Mouse (Mus musculus): ENCODE measurements around the gene Bbx. TPM values are rescaled to one million over a fixed set of nuclear protein-coding genes. Genes with fewer than 3 reads are reported as not detected.
A peak's percentile ranks its signal among the peaks of the same experiment; 100 is the strongest.

Gene Bbx
- total and polyA plus RNA-seq, 3 experiments = 6.5 to 36.0 (median 9.2) TPM

DNA sequence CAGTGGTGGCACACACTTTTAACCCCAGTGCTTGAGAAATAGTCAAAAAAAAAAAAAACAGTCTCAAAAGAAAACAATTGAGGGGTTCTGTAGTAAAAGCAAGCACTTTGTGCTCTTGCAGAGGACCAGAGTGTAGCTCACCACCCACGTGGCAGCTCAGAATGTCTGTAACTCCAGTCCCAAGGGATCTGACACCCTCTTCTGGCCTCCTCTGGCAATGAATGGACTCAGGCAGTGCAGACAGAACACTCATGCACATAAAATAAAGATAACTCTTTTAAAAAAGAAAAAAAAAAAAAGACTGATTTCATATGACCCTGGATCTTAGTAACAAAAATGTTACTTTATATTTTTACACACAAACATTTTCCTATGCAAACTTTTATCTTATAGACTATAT lies 12.1 kb downstream of the Bbx start:
- Histone ChIP-seq H3K9me3 (replicated peaks; ENCODE audit: insufficient read depth, low read length) (no peaks in the 10 kb centered on the region), H3K27me3 (ENCODE audit: control insufficient read depth in 1 of 2, insufficient read depth in 2 of 2, low read length in 2 of 2) (no peaks in the 10 kb centered on the region), H3K4me3 (ENCODE audit: control insufficient read depth in 1 of 2, insufficient read depth in 1 of 2, low read depth in 2 of 2, low read length in 2 of 2) (no peak overlapping the region), H3K9ac (ENCODE audit: control insufficient read depth, low read depth, low read length, poor library complexity, severe bottlenecking) (no peak overlapping the region), H3K4me1 (ENCODE audit: control insufficient read depth in 1 of 2, insufficient read depth in 2 of 2, low read length in 2 of 2) (no peaks in the 10 kb centered on the region), H3K27ac (ENCODE audit: control insufficient read depth, low read depth, low read length) (no peak overlapping the region), H3K79me2 (ENCODE audit: control insufficient read depth, insufficient read depth, low read length, poor library complexity) (no peaks in the 10 kb centered on the region), H3K36me3 (ENCODE audit: control insufficient read depth in 1 of 2, insufficient read depth in 2 of 2, low read length in 2 of 2) (peaks cover 3 to 4% of the 10 kb centered on the region in 2 experiments; a peak in 3 of 4 replicates)
- TF ChIP-seq USF1 (IDR thresholded peaks at IDR 0.05; ENCODE audit: low read depth, low read length) (no peak), POLR2A (IDR thresholded peaks at IDR 0.05; ENCODE audit: control insufficient read depth in 1 of 2, insufficient read depth in 1 of 2, low read depth in 1 of 2, low read length in 2 of 2, poor library complexity in 1 of 2) (no peak), RAD21 (IDR thresholded peaks at IDR 0.05; ENCODE audit: low read depth, low read length) (peak; percentile 20), NELFE (IDR thresholded peaks at IDR 0.05; ENCODE audit: low read depth, low read length) (no peak), CHD2 (IDR thresholded peaks at IDR 0.05; ENCODE audit: low read length) (no peak), MYC (IDR thresholded peaks at IDR 0.05; ENCODE audit: low read depth, low read length) (no peak), UBTF (IDR thresholded peaks at IDR 0.05; ENCODE audit: borderline replicate concordance, insufficient read depth, low read depth, low read length) (no peak), TAL1 (IDR thresholded peaks at IDR 0.05; ENCODE audit: low read length) (no peak), TBP (IDR thresholded peaks at IDR 0.05; ENCODE audit: low read depth, low read length) (no peak), MAX (IDR thresholded peaks at IDR 0.05; ENCODE audit: low read length) (no peak), GABPA (IDR thresholded peaks at IDR 0.05; ENCODE audit: low read depth, low read length) (no peak), EP300 (IDR thresholded peaks at IDR 0.05; ENCODE audit: low read depth in 1 of 2, low read length in 2 of 2) (no peak), ZMIZ1 (IDR thresholded peaks at IDR 0.05; ENCODE audit: low read depth, low read length) (no peak), CTCF (IDR thresholded peaks at IDR 0.05 in 2 of 3, conservative IDR thresholded peaks at IDR 0.05 in 1 of 3; ENCODE audit: control insufficient read depth in 1 of 3, insufficient read depth in 1 of 3, low read depth in 2 of 3, low read length in 3 of 3, poor library complexity in 1 of 3, severe bottlenecking in 1 of 3) (peak in 1 of 3 experiments; percentile 21; a peak in 2 of 6 replicates), TCF12 (IDR thresholded peaks at IDR 0.05; ENCODE audit: low read depth, low read length) (no peak), MAFK (IDR thresholded peaks at IDR 0.05; ENCODE audit: borderline replicate concordance, low read depth, low read length) (no peak), SMC3 (IDR thresholded peaks at IDR 0.05; ENCODE audit: low read depth, low read length) (peak; percentile 34; the same call in 1 of the 2 replicates), CHD1 (IDR thresholded peaks at IDR 0.05; ENCODE audit: low read depth, low read length) (no peak), JUND (IDR thresholded peaks at IDR 0.05; ENCODE audit: low read depth, low read length) (no peak)
- peak; percentile 24 for DNase-seq (ENCODE audit: low read depth, low spot score)

DNA sequence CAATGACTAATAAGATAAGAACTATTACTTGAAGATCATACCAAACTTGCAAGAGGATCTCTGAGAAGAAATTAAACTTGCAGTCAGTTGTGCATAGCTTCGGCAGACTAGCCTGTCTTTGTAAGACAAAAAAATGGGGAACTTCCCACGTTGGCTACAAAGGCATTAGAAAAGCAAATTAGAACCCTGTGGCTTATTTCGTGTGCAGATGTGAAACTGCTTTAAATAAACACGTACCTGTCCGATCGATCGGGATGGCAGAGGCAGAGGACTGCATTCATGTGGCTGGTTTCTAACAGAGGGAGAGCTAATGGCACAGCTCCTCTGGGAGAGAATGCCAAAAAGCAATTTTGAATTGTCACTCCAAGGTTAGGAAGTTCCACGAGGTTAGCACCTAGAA lies 16.8 kb downstream of the Bbx start:
- DNase-seq (ENCODE audit: low read depth, low spot score) = no peak
- peaks cover 0 to 5% of the 10 kb centered on the region in 2 experiments; a peak in 2 of 4 replicates for H3K36me3 ChIP-seq (ENCODE audit: control insufficient read depth in 1 of 2, insufficient read depth in 2 of 2, low read length in 2 of 2)
- H3K9me3 ChIP-seq (replicated peaks; ENCODE audit: insufficient read depth, low read length) = no peaks in the 10 kb centered on the region
- H3K27ac ChIP-seq (ENCODE audit: control insufficient read depth, low read depth, low read length) = no peak overlapping the region
- H3K4me3 ChIP-seq (ENCODE audit: control insufficient read depth in 1 of 2, insufficient read depth in 1 of 2, low read depth in 2 of 2, low read length in 2 of 2) = no peak overlapping the region
- no peak overlapping the region for H3K9ac ChIP-seq (ENCODE audit: control insufficient read depth, low read depth, low read length, poor library complexity, severe bottlenecking)
- H3K27me3 ChIP-seq (ENCODE audit: control insufficient read depth in 1 of 2, insufficient read depth in 2 of 2, low read length in 2 of 2) = no peaks in the 10 kb centered on the region
- H3K79me2 ChIP-seq (ENCODE audit: control insufficient read depth, insufficient read depth, low read length, poor library complexity) = no peaks in the 10 kb centered on the region
- no peaks in the 10 kb centered on the region for H3K4me1 ChIP-seq (ENCODE audit: control insufficient read depth in 1 of 2, insufficient read depth in 2 of 2, low read length in 2 of 2)
- TF ChIP-seq RCOR1 (IDR thresholded peaks at IDR 0.05; ENCODE audit: low read depth, low read length) (no peak), MXI1 (IDR thresholded peaks at IDR 0.05; ENCODE audit: low read depth, low read length) (no peak), JUND (IDR thresholded peaks at IDR 0.05; ENCODE audit: low read depth, low read length) (no peak), ZNF384 (IDR thresholded peaks at IDR 0.05; ENCODE audit: low read depth, low read length) (no peak), CHD2 (IDR thresholded peaks at IDR 0.05; ENCODE audit: low read length) (no peak), MYC (IDR thresholded peaks at IDR 0.05; ENCODE audit: low read depth, low read length) (no peak), TBP (IDR thresholded peaks at IDR 0.05; ENCODE audit: low read depth, low read length) (no peak), UBTF (IDR thresholded peaks at IDR 0.05; ENCODE audit: borderline replicate concordance, insufficient read depth, low read depth, low read length) (no peak), POLR2AphosphoS2 (IDR thresholded peaks at IDR 0.05; ENCODE audit: low read length) (no peak), TCF12 (IDR thresholded peaks at IDR 0.05; ENCODE audit: low read depth, low read length) (no peak), POLR2AphosphoS5 (IDR thresholded peaks at IDR 0.05; ENCODE audit: borderline replicate concordance, low read depth, low read length) (no peak), ZKSCAN1 (IDR thresholded peaks at IDR 0.05; ENCODE audit: low read depth, low read length) (no peak), CTCF (IDR thresholded peaks at IDR 0.05 in 2 of 3, conservative IDR thresholded peaks at IDR 0.05 in 1 of 3; ENCODE audit: control insufficient read depth in 1 of 3, insufficient read depth in 1 of 3, low read depth in 2 of 3, low read length in 3 of 3, poor library complexity in 1 of 3, severe bottlenecking in 1 of 3) (no peak), E2F4 (IDR thresholded peaks at IDR 0.05; ENCODE audit: borderline replicate concordance, low read depth, low read length) (no peak), POLR2A (IDR thresholded peaks at IDR 0.05; ENCODE audit: control insufficient read depth in 1 of 2, insufficient read depth in 1 of 2, low read depth in 1 of 2, low read length in 2 of 2, poor library complexity in 1 of 2) (no peak), GABPA (IDR thresholded peaks at IDR 0.05; ENCODE audit: low read depth, low read length) (no peak), ZC3H11A (IDR thresholded peaks at IDR 0.05; ENCODE audit: low read depth, low read length) (no peak)

All from MEL (cell line).